Mouse (Mus musculus) liver, postnatal 0 days (tissue): Measurements from ENCODE around the gene Stx16.

ENCODE experiments used
- CTCF ChIP-seq: sonication (generic); IDR thresholded peaks from 2 replicates; pipeline ENCODE4 v1.5.1; 2016; ENCODE audit warnings: antibody characterized with exemption, low read depth
- EP300 ChIP-seq: IDR thresholded peaks from 2 replicates; pipeline ENCODE4 v1.6.1; 2016; ENCODE audit warnings: antibody characterized with exemption, low read depth, mild to moderate bottlenecking

DNA sequence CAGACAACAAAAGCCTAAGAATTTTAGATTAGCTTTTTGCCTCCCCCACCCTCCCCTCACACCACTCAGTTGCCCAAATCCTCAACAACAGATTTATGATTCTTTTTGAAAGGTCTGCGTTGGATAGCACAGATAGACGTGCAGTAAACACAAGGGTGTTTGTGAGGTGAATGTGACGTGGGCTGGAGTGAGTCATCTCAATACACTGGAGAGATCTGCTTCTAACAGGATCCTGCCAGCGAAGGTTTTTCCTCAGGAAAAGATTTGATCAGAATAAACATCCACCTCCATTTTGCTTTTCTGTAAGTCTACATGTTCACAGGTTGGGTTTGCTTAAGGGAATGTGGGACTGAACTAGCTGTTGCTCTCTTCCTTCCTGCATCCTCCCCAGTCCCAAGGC is 27.4 kb downstream of the Stx16 start:
- no peak for TF ChIP-seq CTCF
- no peak for TF ChIP-seq EP300
